Mouse (Mus musculus): Measurements from ENCODE around the gene Ncor2.

GRCm38 (mm10) chr5:125011628-125012027 lies 167.4 kb downstream of the Ncor2 start:
- TF ChIP-seq CTCF (IDR thresholded peaks at IDR 0.05; ENCODE audit: low read depth): no peak
- no peak for TF ChIP-seq EP300 (IDR thresholded peaks at IDR 0.05; ENCODE audit: low read depth)

Measured in liver, embryonic 14.5 days (tissue).